Mouse (Mus musculus): ENCODE measurements around the gene Tmem165. TPM values are rescaled to one million over a fixed set of nuclear protein-coding genes. Genes with fewer than 3 reads are reported as not detected.

The Tmem165 gene
- polyA plus RNA-seq, 1 experiment from 2014 or later = 81.0 TPM

DNA sequence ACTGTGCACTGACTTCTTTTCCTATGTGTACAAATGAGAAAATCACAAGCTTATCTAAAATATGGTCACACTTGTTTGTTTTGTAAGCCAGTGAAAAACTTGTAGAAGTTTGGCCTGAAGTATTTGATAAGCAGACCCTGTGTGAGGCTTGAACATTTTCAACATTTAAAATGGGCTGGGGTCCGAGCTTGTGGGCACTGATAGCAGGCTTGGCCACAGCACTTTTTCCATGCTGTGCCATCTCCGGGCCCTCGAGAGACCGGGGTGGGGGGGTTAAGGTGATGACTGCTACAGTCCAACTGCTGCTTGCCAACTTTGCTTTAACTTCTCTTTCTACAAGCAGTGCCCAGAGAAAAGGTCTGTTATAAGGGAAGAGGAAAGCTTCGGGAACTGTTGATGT is 24.4 kb downstream of the Tmem165 start:
- Histone ChIP-seq H3K36me3 (peaks cover 96% of the 10 kb centered on the region), H3K4me3 (no peak overlapping the region), H3K27me3 (ENCODE audit: low read depth, poor library complexity, severe bottlenecking) (no peaks in the 10 kb centered on the region), H3K4me1 (no peaks in the 10 kb centered on the region), H3K27ac (replicated peaks) (no peak overlapping the region), H3K9me3 (replicated peaks) (no peaks in the 10 kb centered on the region)
- no peak for DNase-seq (ENCODE audit: low spot score)
- WGBS = 93% methylated on average over 5 of the region's 5 CpGs

DNA sequence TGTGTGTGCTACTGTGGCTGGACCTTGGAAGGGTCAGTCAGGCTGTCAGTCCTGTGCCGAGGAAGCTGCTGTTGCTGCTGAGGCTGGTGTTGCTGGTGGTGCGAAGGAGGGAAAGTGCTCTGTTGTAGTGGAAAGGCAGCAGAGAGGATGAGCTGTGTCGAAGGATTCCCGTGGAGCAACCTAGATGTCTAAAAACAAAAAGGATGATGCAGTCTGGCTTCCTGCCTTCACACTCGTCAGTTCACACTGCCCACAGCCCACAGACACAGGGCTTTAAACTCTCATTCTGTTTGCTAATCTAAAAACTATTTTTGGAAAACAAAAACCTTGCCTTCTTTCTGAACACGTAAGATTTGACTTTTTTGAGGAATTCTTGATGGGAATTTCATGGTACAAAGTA is 33.0 kb downstream of the Tmem165 start:
- H3K4me1 ChIP-seq = no peaks in the 10 kb centered on the region
- H3K36me3 ChIP-seq = peaks cover 43% of the 10 kb centered on the region
- H3K4me3 ChIP-seq = no peak overlapping the region
- no peak for DNase-seq (ENCODE audit: low spot score)
- WGBS = 86% methylated on average over 6 of the region's 6 CpGs
- no peaks in the 10 kb centered on the region for H3K27me3 ChIP-seq (ENCODE audit: low read depth, poor library complexity, severe bottlenecking)
- H3K9me3 ChIP-seq (replicated peaks) = no peaks in the 10 kb centered on the region
- no peak overlapping the region for H3K27ac ChIP-seq (replicated peaks)

DNA sequence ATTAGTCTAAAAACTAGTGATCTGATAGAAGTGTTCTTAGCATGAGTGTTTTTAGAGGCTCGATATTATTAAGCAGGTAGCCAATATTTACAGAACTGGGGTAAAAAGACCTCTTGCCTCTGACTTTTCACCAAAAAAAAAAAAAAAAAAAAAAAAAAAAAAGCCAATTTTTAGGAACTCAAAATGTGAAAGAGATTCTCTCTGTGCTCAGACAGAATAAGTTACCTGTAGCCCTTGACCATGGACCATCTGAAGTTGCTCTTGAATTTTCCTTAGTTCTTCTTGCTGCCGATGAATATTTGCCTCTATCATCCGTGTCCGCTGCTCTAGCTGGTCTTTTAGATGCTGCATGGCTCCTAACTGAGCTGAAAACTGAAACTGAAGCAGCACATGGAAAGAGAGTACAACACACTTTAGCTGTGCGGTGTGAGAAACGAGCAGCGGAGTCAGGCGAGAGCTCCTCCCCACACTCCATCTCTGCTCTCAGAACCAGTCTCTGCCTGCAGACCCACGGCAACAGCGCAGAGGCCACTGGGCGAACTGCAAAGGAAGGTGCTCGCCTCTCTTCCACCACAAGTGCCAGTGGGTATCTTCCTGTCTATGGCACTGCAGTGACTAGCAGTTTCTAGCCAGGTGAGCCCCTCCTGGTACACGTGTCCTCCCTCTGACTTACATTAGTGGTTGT is 47.6 kb downstream of the Tmem165 start:
- H3K4me3 ChIP-seq = no peak overlapping the region
- no peaks in the 10 kb centered on the region for H3K27me3 ChIP-seq (ENCODE audit: low read depth, poor library complexity, severe bottlenecking)
- 93% methylated on average over 13 of the region's 13 CpGs for WGBS
- no peak overlapping the region for H3K27ac ChIP-seq (replicated peaks)
- no peaks in the 10 kb centered on the region for H3K4me1 ChIP-seq
- H3K9me3 ChIP-seq (replicated peaks) = no peaks in the 10 kb centered on the region
- DNase-seq (ENCODE audit: low spot score) = no peak
- peaks cover 75% of the 10 kb centered on the region for H3K36me3 ChIP-seq

DNA sequence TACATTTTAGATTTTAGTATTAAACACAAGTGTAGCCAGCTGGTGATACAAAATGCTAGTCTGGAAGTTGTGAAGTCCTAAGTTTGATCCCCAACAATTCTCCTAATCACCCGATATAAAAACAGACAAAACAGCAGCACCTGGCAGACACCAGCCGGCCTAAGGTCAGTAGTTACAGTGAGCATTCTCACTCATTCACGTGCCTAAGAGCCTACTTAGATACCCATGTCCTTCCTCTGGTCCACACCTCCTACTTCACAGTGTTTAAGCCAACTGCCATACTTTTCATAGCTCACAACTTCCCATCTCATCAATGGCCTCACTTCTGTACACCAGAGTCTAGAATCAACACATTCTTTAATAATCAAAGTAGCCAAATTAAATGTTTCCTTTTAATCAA is 59.6 kb downstream of the Tmem165 start:
- no peaks in the 10 kb centered on the region for H3K9me3 ChIP-seq (replicated peaks)
- no peak for DNase-seq (ENCODE audit: low spot score)
- no peak overlapping the region for H3K4me3 ChIP-seq
- H3K27me3 ChIP-seq (ENCODE audit: low read depth, poor library complexity, severe bottlenecking) = no peaks in the 10 kb centered on the region
- peaks cover 52% of the 10 kb centered on the region for H3K36me3 ChIP-seq
- H3K4me1 ChIP-seq = no peaks in the 10 kb centered on the region
- no peak overlapping the region for H3K27ac ChIP-seq (replicated peaks)
- WGBS = 90% methylated on average over 3 of the region's 3 CpGs

DNA sequence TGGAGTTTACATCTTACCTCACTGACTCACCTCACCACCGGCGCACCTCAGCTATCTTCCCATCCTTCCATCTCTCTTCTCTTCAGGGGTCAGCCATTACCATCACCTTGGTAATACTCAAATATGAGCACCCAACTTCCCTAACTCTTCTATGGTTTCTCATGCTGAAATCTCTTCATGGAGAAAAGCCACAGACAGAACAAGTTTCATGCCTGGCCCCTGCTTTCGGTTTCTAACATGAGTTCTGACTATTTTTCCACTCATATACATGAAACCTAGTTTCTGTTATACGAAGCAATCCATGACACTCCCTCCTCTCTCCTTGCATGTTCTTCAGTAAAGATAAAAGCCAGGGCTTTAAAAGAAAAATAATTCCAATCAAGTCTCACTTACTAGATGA is 60.2 kb downstream of the Tmem165 start:
- H3K36me3 ChIP-seq = peaks cover 48% of the 10 kb centered on the region
- H3K4me1 ChIP-seq = no peaks in the 10 kb centered on the region
- no peak for DNase-seq (ENCODE audit: low spot score)
- H3K27ac ChIP-seq (replicated peaks) = no peak overlapping the region
- 94% methylated on average over 4 of the region's 4 CpGs for WGBS
- H3K27me3 ChIP-seq (ENCODE audit: low read depth, poor library complexity, severe bottlenecking) = no peaks in the 10 kb centered on the region
- H3K9me3 ChIP-seq (replicated peaks) = no peaks in the 10 kb centered on the region
- H3K4me3 ChIP-seq = no peak overlapping the region

DNA sequence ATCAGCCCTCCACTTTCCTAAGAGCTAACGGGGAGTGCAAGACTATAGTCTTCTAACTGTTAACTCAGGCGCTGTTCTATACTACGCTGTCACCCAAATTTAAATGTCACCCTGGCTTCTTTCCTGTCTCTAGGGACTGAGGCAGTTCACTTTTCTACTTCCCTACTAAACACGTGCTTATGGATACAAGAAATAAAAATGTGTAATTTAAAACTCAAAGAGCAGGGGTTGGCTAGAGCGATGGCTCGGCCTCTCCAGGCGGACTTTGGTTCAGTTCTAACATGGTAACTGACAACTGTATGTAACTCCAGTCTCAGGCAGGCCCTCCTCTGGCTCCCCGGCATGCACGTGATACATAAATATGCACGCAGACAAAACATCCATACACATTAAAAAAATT is 60.8 kb downstream of the Tmem165 start:
- Histone ChIP-seq H3K36me3 (peaks cover 43% of the 10 kb centered on the region), H3K4me1 (no peaks in the 10 kb centered on the region), H3K4me3 (no peak overlapping the region), H3K27ac (replicated peaks) (no peak overlapping the region), H3K9me3 (replicated peaks) (no peaks in the 10 kb centered on the region), H3K27me3 (ENCODE audit: low read depth, poor library complexity, severe bottlenecking) (no peaks in the 10 kb centered on the region)
- 93% methylated on average over 10 of the region's 10 CpGs for WGBS
- no peak for DNase-seq (ENCODE audit: low spot score)

DNA sequence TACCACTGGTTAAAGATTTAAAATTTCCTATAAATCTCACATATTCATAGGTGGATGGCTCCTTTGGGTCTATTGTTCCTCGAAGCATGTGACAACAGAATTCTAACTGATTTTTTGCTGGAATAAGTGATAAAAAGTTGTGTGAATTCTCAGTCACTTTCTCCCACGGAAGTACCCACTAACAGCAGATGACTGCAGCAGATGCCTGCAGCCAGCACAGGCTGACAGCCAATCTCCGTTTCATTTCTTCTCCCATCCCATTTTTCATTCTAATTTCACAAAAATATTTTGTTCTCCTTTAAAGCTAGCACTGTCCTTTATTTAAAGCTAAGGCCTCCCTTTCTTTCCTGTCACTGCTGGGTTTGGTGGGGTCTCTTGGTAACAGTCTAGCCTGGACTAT is 61.7 kb downstream of the Tmem165 start:
- H3K36me3 ChIP-seq = peaks cover 33% of the 10 kb centered on the region
- no peak overlapping the region for H3K4me3 ChIP-seq
- no peaks in the 10 kb centered on the region for H3K27me3 ChIP-seq (ENCODE audit: low read depth, poor library complexity, severe bottlenecking)
- no peaks in the 10 kb centered on the region for H3K4me1 ChIP-seq
- H3K9me3 ChIP-seq (replicated peaks) = no peaks in the 10 kb centered on the region
- no peak overlapping the region for H3K27ac ChIP-seq (replicated peaks)
- WGBS = 90% methylated on average over 3 of the region's 3 CpGs
- no peak for DNase-seq (ENCODE audit: low spot score)

DNA sequence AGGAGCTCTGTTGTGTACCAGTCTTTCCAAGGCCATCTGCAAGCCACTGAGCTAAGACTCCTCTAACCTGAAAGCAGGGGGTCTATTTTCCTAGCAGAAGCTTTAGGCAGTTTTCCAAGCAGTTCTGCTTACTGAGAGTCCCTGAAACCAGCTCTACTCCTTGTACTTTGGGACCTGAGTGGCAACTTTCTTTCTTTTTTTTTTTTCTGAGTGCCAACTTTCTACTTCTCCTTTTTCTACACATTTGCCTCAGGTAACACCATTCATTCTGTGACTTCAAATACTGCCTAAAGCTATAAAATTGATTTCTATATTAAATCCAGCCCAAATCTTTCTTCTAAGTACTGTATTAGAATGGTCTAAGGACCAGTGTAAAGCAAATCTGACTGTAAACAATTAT is 62.9 kb downstream of the Tmem165 start:
- H3K4me3 ChIP-seq = no peak overlapping the region
- DNase-seq (ENCODE audit: low spot score) = no peak
- no peaks in the 10 kb centered on the region for H3K4me1 ChIP-seq
- H3K36me3 ChIP-seq = peaks cover 28% of the 10 kb centered on the region
- no peaks in the 10 kb centered on the region for H3K9me3 ChIP-seq (replicated peaks)
- no peaks in the 10 kb centered on the region for H3K27me3 ChIP-seq (ENCODE audit: low read depth, poor library complexity, severe bottlenecking)
- no peak overlapping the region for H3K27ac ChIP-seq (replicated peaks)

DNA sequence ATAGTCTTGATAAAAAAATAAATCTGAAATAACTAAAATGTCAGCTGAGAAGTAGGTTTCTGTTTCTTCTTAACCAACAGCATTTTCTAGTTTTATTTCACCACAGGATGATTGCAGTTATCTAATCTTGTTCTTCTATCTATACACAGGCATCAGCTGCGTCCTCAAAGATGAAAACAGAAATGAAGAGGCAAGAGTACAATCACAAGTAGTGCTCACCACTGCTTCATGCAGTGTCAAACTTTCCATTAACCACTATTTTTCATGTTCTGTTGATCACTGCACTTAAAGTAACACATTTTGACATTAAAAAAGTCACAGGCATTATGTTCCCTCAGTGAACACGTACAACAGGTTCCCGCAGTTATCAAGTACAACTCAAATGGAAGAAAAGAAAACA is 67.3 kb downstream of the Tmem165 start:
- H3K27ac ChIP-seq (replicated peaks) = no peak overlapping the region
- H3K36me3 ChIP-seq = peaks cover 30% of the 10 kb centered on the region
- H3K4me1 ChIP-seq = no peaks in the 10 kb centered on the region
- H3K4me3 ChIP-seq = no peak overlapping the region
- no peaks in the 10 kb centered on the region for H3K9me3 ChIP-seq (replicated peaks)
- no peaks in the 10 kb centered on the region for H3K27me3 ChIP-seq (ENCODE audit: low read depth, poor library complexity, severe bottlenecking)
- no peak for DNase-seq (ENCODE audit: low spot score)
- WGBS = 95% methylated on average over 3 of the region's 3 CpGs

Other genes with a start within 250 kb of the Tmem165 start
- gene Kdr, start 205.4 kb upstream of the Tmem165 start, polyA plus RNA-seq (2016; fragmentation: Nextera tagmentation; extraction: Ambion mirVana) = 26.2 and 29.2 TPM in 2 replicates
- 23.6 and 23.9 TPM in 2 replicates for gene Srd5a3, start 43.6 kb upstream of the Tmem165 start, polyA plus RNA-seq (2016; fragmentation: Nextera tagmentation; extraction: Ambion mirVana)
- gene Clock, start 120.9 kb downstream of the Tmem165 start, polyA plus RNA-seq (2016; fragmentation: Nextera tagmentation; extraction: Ambion mirVana) = 10.9 and 12.1 TPM in 2 replicates
- gene Pdcl2, start 147.3 kb downstream of the Tmem165 start, polyA plus RNA-seq (2016; fragmentation: Nextera tagmentation; extraction: Ambion mirVana) = not detected in 2 replicates
- gene Nmu, start 179.9 kb downstream of the Tmem165 start, polyA plus RNA-seq (2016; fragmentation: Nextera tagmentation; extraction: Ambion mirVana) = 0.28 and 0.45 TPM in 2 replicates

All from midbrain, embryonic 10.5 days (tissue).